Mouse (Mus musculus) CH12.LX (cell line): ENCODE data around the gene Cldn18. TPM values are rescaled to one million over a fixed set of nuclear protein-coding genes. Genes with fewer than 3 reads are reported as not detected.

Source experiments
- DNase-seq: peaks from one replicate; pipeline ENCODE4 v3.0.0-alpha.2; 2013; ENCODE audit errors: extremely low read depth
- H3K27ac ChIP-seq: 2 replicates; pipeline ENCODE4 v1.5.1; 2012; ENCODE audit warnings: low read depth, mild to moderate bottlenecking, control low read depth, moderate library complexity; ENCODE audit not compliant: insufficient read depth
- H3K27me3 ChIP-seq: replicated peaks from 2 replicates; pipeline ENCODE3; 2012; ENCODE audit warnings: inconsistent platforms
- H3K36me3 ChIP-seq, 2 experiments: replicated peaks in 1 of 2; 2 replicates each; pipeline versions ENCODE3 to v1.6.1; 2012; ENCODE audit warnings: inconsistent platforms in 1 of 2, low read length in 1 of 2, mild to moderate bottlenecking in 1 of 2, mixed read lengths in 1 of 2, moderate library complexity in 1 of 2; ENCODE audit not compliant: control insufficient read depth in 1 of 2, insufficient read depth in 1 of 2
- H3K4me1 ChIP-seq, 2 experiments: 2 replicates each; pipeline ENCODE4 v1.6.1; 2012; ENCODE audit warnings: inconsistent platforms in 1 of 2, moderate library complexity in 1 of 2; ENCODE audit not compliant: insufficient read depth in 2 of 2, control insufficient read depth in 1 of 2
- H3K4me2 ChIP-seq: 2 replicates; pipeline ENCODE4 v1.6.1; 2012; ENCODE audit warnings: low read depth, mild to moderate bottlenecking, control low read depth; ENCODE audit not compliant: poor library complexity, insufficient read depth, severe bottlenecking
- H3K4me3 ChIP-seq, 3 experiments: fragments of 150-350 bp in 1 of 3; sonication (generic) in 1 of 3; replicated peaks in 1 of 3; 2 replicates each; pipeline versions ENCODE3 to v1.5.1; 2011 to 2012; ENCODE audit warnings: low read depth in 2 of 3, low read length in 2 of 3, mild to moderate bottlenecking in 2 of 3, moderate library complexity in 2 of 3, control low read depth in 1 of 3, improper control_type of control experiment in 1 of 3, inconsistent platforms in 1 of 3, mixed read lengths in 1 of 3; ENCODE audit not compliant: poor library complexity in 1 of 3
- H3K79me2 ChIP-seq: replicated peaks from 2 replicates; pipeline ENCODE4 v1.6.1; 2012; ENCODE audit warnings: mild to moderate bottlenecking, moderate library complexity; ENCODE audit not compliant: control insufficient read depth, poor library complexity, insufficient read depth, severe bottlenecking; ENCODE audit errors: extremely low read depth
- H3K9ac ChIP-seq: 2 replicates; pipeline ENCODE4 v1.6.1; 2012; ENCODE audit warnings: low read depth, mild to moderate bottlenecking, control low read depth, moderate library complexity; ENCODE audit not compliant: insufficient read depth
- H3K9me3 ChIP-seq: replicated peaks from 2 replicates; pipeline ENCODE3; 2012; ENCODE audit warnings: low read length, inconsistent platforms, mixed read lengths
- CHD2 ChIP-seq: IDR thresholded peaks from 2 replicates; pipeline ENCODE4 v1.6.1; 2011; ENCODE audit warnings: low read length, improper control_type of control experiment
- E2F4 ChIP-seq: IDR thresholded peaks from 2 replicates; pipeline ENCODE4 v1.6.1; 2011; ENCODE audit warnings: low read depth, low read length, improper control_type of control experiment; ENCODE audit not compliant: insufficient replicate concordance
- EP300 ChIP-seq: IDR thresholded peaks from 2 replicates; pipeline ENCODE4 v1.6.1; 2011; ENCODE audit warnings: low read length, improper control_type of control experiment
- ETS1 ChIP-seq: conservative IDR thresholded peaks from 2 replicates; pipeline ENCODE4 v1.6.1; 2012; ENCODE audit warnings: low read depth, mild to moderate bottlenecking, inconsistent platforms, low read length, improper control_type of control experiment, moderate library complexity
- IRF4 ChIP-seq: IDR thresholded peaks from 2 replicates; pipeline ENCODE4 v1.6.1; 2014; ENCODE audit warnings: low read depth, mild to moderate bottlenecking, inconsistent platforms, low read length, improper control_type of control experiment
- KAT2A ChIP-seq: IDR thresholded peaks from 2 replicates; pipeline ENCODE4 v1.6.1; 2012; ENCODE audit warnings: low read length, improper control_type of control experiment, inconsistent platforms; ENCODE audit not compliant: insufficient replicate concordance
- MAFK ChIP-seq: IDR thresholded peaks from 2 replicates; pipeline ENCODE4 v1.6.1; 2011; ENCODE audit warnings: low read length, improper control_type of control experiment; ENCODE audit not compliant: insufficient replicate concordance
- MAZ ChIP-seq: IDR thresholded peaks from 2 replicates; pipeline ENCODE4 v1.6.1; 2012; ENCODE audit warnings: low read depth, mild to moderate bottlenecking, inconsistent platforms, low read length, improper control_type of control experiment, moderate library complexity
- MYC ChIP-seq: IDR thresholded peaks from 2 replicates; pipeline ENCODE4 v1.6.1; 2011; ENCODE audit warnings: low read depth, mild to moderate bottlenecking, improper control_type of control experiment, low read length
- NELFE ChIP-seq: IDR thresholded peaks from 2 replicates; pipeline ENCODE4 v1.6.1; 2011; ENCODE audit warnings: low read depth, low read length, improper control_type of control experiment
- NRF1 ChIP-seq: IDR thresholded peaks from 2 replicates; pipeline ENCODE4 v1.6.1; 2014; ENCODE audit warnings: low read depth, mild to moderate bottlenecking, inconsistent platforms, low read length, improper control_type of control experiment, moderate library complexity
- PAX5 ChIP-seq: IDR thresholded peaks from 2 replicates; pipeline ENCODE4 v1.6.1; 2012; ENCODE audit warnings: low read length, inconsistent platforms, mixed read lengths
- POLR2A ChIP-seq: IDR thresholded peaks from 2 replicates; pipeline ENCODE4 v1.6.1; 2011; ENCODE audit warnings: low read depth, mild to moderate bottlenecking, improper control_type of control experiment, low read length
- POLR2AphosphoS2 ChIP-seq: IDR thresholded peaks from 2 replicates; pipeline ENCODE4 v1.6.1; 2011; ENCODE audit warnings: low read depth, low read length, improper control_type of control experiment
- RCOR1 ChIP-seq: conservative IDR thresholded peaks from 2 replicates; pipeline ENCODE4 v1.6.1; 2012; ENCODE audit warnings: low read depth, mild to moderate bottlenecking, inconsistent platforms, low read length, improper control_type of control experiment
- SIN3A ChIP-seq: IDR thresholded peaks from 2 replicates; pipeline ENCODE4 v1.6.1; 2012; ENCODE audit warnings: low read length, improper control_type of control experiment, inconsistent platforms
- SMC3 ChIP-seq: IDR thresholded peaks from 2 replicates; pipeline ENCODE4 v1.6.1; 2011; ENCODE audit warnings: low read depth, low read length, improper control_type of control experiment
- TBP ChIP-seq: conservative IDR thresholded peaks from 2 replicates; pipeline ENCODE4 v1.6.1; 2011; ENCODE audit warnings: low read depth, low read length, improper control_type of control experiment
- TCF12 ChIP-seq: IDR thresholded peaks from 2 replicates; pipeline ENCODE4 v1.6.1; 2014; ENCODE audit warnings: low read depth, mild to moderate bottlenecking, inconsistent platforms, low read length, improper control_type of control experiment
- USF2 ChIP-seq: conservative IDR thresholded peaks from 2 replicates; pipeline ENCODE4 v1.6.1; 2011; ENCODE audit warnings: low read depth, low read length, improper control_type of control experiment
- ZC3H11A ChIP-seq: IDR thresholded peaks from 2 replicates; pipeline ENCODE4 v1.6.1; 2012; ENCODE audit warnings: low read depth, mild to moderate bottlenecking, inconsistent platforms, low read length, improper control_type of control experiment
- ZMIZ1 ChIP-seq: IDR thresholded peaks from 2 replicates; pipeline ENCODE4 v1.6.1; 2012; ENCODE audit warnings: low read depth, mild to moderate bottlenecking, inconsistent platforms, low read length, improper control_type of control experiment
- ZNF384 ChIP-seq: IDR thresholded peaks from 2 replicates; pipeline ENCODE4 v1.6.1; 2012; ENCODE audit warnings: low read depth, low read length, improper control_type of control experiment, inconsistent platforms
- dilution Hi-C: fragments of 300-500 bp; cut with MboI; formaldehyde crosslinking; loops from 2 replicates; pipeline ENCODE4 v1.14.3; 2020; ENCODE audit warnings: low sequenced_read_pairs; ENCODE audit not compliant: extremely low pct_unique_long_range_greater_than_20kb, extremely low pct_ligation_motif_present
- in situ Hi-C: fragments of 300-500 bp; cut with MboI; formaldehyde crosslinking; loops from 3 replicates; pipeline ENCODE4 v1.14.3; 2019; ENCODE audit warnings: low sequenced_read_pairs, low pct_ligation_motif_present, low pct_unique_long_range_greater_than_20kb, mixed read lengths
- polyA plus RNA-seq: library from polyadenylated mRNA; unstranded; fragments of >175 nt; gene quantifications from 2 replicates; pipeline ENCODE4 v1.2.1, GENCODE M21; 2012; ENCODE audit warnings: low read depth; ENCODE audit not compliant: insufficient read length
- total RNA-seq, 2 experiments: library from RNA; depleted of rRNA; stranded (reverse); fragments of 300-350 nt in 1 of 2; fragments of >200 nt in 1 of 2; gene quantifications; 2 replicates each; pipeline ENCODE4 v1.2.3; 2012 to 2014

Gene Cldn18
- total and polyA plus RNA-seq, 3 experiments, result not detected

DNA sequence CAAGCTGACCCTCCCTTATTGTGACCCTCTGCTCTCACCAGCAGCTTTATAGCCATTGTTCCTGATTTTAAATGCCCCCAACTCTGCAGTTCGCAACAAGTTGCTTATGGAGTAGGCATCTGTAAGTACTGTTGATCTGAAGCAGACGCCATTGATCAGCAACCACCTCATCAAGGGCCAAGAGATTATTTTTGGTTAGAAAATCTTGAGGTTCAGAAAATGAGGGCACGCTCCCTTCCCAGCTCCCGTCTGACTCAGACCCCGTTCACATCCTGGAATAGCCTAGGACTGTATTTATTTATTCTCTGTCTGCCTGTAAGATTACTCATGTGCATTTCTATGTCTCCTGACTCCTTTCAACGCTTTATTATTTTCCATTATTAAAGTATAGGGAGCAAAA, 71.7 kb downstream of the Cldn18 start:
- Histone ChIP-seq H3K4me3 (no peak overlapping the region), H3K79me2 (no peaks in the 10 kb centered on the region), H3K4me2 (no peak overlapping the region), H3K27me3 (peaks cover 4% of the 10 kb centered on the region), H3K9ac (no peak overlapping the region), H3K27ac (no peak overlapping the region), H3K9me3 (no peaks in the 10 kb centered on the region), H3K4me1 (no peaks in the 10 kb centered on the region), H3K36me3 (no peaks in the 10 kb centered on the region)
- DNase-seq, result no peak
- dilution Hi-C loops (no loop called here), in situ Hi-C loops (no loop called here)
- TF ChIP-seq RCOR1 (no peak), POLR2A (no peak), ZNF384 (no peak), USF2 (no peak), SIN3A (no peak), ZC3H11A (no peak), KAT2A (no peak), NELFE (no peak), IRF4 (no peak), TBP (no peak), MYC (no peak), TCF12 (no peak), POLR2AphosphoS2 (no peak), SMC3 (no peak), E2F4 (no peak), PAX5 (no peak), EP300 (no peak), ETS1 (no peak), MAZ (no peak)

DNA sequence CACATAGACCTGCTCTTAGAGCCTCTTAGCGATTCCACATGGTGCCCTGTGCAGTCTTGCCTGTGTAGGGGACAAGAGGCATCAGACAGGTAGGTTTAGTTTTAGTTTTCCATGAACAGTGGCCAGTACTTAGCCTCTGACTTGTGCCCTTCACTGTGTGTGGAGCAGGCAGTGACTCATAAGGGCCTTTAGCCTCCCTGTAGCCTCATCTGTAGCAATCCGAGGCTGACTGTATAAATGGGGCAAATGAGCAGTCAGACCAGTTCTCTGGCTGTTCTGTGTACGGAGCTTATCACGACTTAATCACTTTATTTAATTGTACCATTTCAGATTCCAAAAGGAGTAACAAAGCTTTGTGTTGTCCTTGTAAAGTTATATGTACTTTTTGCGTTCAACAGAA, 77.1 kb downstream of the Cldn18 start:
- no peaks in the 10 kb centered on the region for H3K79me2 ChIP-seq
- H3K9me3 ChIP-seq, result no peaks in the 10 kb centered on the region
- no peaks in the 10 kb centered on the region for H3K4me1 ChIP-seq
- H3K27me3 ChIP-seq, result no peaks in the 10 kb centered on the region
- no peak overlapping the region for H3K4me2 ChIP-seq
- no peak for TF ChIP-seq IRF4
- TF ChIP-seq ZMIZ1, result no peak
- TF ChIP-seq CHD2, result no peak
- no peak for TF ChIP-seq TCF12
- TF ChIP-seq NRF1, result no peak
- TF ChIP-seq ZNF384, result no peak
- TF ChIP-seq PAX5, result no peak
- TF ChIP-seq MAFK, result no peak
- no peak overlapping the region for H3K27ac ChIP-seq
- DNase-seq, result no peak
- dilution Hi-C loops (no loop called here), in situ Hi-C loops (no loop called here)
- H3K4me3 ChIP-seq, result no peak overlapping the region
- no peak overlapping the region for H3K9ac ChIP-seq
- no peaks in the 10 kb centered on the region for H3K36me3 ChIP-seq

Other genes with a start within 250 kb of the Cldn18 start
- gene Armc8, start 148.4 kb downstream of the Cldn18 start, total RNA-seq (2012; rRNA removed), result 9.3 and 11.0 TPM in 2 replicates
- 16.9 and 17.0 TPM in 2 replicates for gene Armc8, start 148.4 kb downstream of the Cldn18 start, total RNA-seq (2014; rRNA removed)
- gene Armc8, start 148.4 kb downstream of the Cldn18 start, polyA plus RNA-seq, result 12.6 and 15.3 TPM in 2 replicates
- gene Dbr1, start 141.5 kb downstream of the Cldn18 start, total RNA-seq (2012; rRNA removed), result 33.9 and 44.0 TPM in 2 replicates
- 57.5 and 64.7 TPM in 2 replicates for gene Dbr1, start 141.5 kb downstream of the Cldn18 start, total RNA-seq (2014; rRNA removed)
- gene Dbr1, start 141.5 kb downstream of the Cldn18 start, polyA plus RNA-seq, result 41.4 and 42.7 TPM in 2 replicates
- gene A4gnt, start 104.8 kb downstream of the Cldn18 start, total RNA-seq (2012; rRNA removed), result not detected in 2 replicates
- not detected in 2 replicates for gene A4gnt, start 104.8 kb downstream of the Cldn18 start, total RNA-seq (2014; rRNA removed)
- not detected in 2 replicates for gene A4gnt, start 104.8 kb downstream of the Cldn18 start, polyA plus RNA-seq
- gene Dzip1l, start 87.8 kb downstream of the Cldn18 start, total RNA-seq (2012; rRNA removed), result not detected in 2 replicates
- gene Dzip1l, start 87.8 kb downstream of the Cldn18 start, total RNA-seq (2014; rRNA removed), result not detected in 2 replicates
- gene Dzip1l, start 87.8 kb downstream of the Cldn18 start, polyA plus RNA-seq, result not detected in 2 replicates
- gene Sox14, start 158.9 kb upstream of the Cldn18 start, total RNA-seq (2012; rRNA removed), result not detected in 2 replicates
- not detected in 2 replicates for gene Sox14, start 158.9 kb upstream of the Cldn18 start, total RNA-seq (2014; rRNA removed)
- not detected in 2 replicates for gene Sox14, start 158.9 kb upstream of the Cldn18 start, polyA plus RNA-seq